Mouse (Mus musculus): ENCODE results near the gene Boll.

DNA sequence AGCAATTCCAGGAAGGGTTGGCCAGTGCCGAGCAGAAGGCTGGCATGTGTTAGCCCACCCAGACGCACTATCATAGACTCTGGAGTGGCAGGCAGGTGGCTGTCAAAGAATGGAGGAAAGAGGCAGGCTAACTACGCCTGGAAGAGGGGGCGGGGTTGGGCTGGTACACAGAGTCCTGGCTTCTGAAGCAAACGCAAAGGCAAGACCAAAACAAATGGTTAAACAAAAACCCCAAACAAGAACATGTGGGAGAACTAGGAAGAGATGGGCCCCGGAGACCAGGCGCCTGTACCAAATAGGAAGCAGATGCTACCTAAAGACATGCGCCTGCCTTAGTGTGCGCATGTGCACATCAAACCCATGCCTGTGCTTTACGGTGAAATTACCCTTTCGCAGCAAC lies 139.2 kb downstream of the Boll start:
- no peak for TF ChIP-seq CTCF (IDR thresholded peaks at IDR 0.05; ENCODE audit: extremely low read depth, insufficient read depth, insufficient read length, insufficient replicate concordance)
- TF ChIP-seq POLR2A (IDR thresholded peaks at IDR 0.05; ENCODE audit: low read depth, low read length), result no peak
